Mouse (Mus musculus): ENCODE data around the gene Slc51a.

Gene Slc51a

DNA sequence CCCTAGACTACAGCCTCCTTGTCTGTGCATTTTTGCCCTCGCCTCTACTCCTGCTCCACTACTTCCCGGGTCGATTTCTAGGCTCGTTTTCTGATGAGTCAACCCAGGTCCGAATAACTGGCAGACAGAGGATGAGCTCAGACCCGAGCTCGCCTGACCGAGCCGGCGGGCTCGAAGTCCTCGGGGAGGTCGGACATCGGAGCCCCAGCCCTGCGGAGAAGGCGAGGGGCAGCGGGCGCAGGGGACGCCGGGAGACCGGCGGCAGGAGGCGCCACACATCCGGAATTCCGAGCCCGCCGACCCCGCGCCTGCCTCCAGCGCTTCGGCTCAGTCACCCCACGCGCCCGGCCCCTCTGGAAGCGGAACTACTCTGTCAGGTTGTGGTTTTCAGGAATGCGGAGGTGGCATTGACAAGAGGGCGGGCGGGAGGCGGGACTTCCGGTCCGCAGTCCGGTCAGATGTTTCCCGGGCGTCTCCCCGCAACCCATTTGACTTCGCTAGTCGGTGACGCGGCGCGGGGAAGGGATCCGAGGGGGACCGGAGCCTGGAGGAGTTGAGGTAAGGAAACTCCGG, 57.1 kb downstream of the Slc51a start, which contains the start of gene Pcyt1a:
Gene Pcyt1a, plus strand, starts transcription at position 448 of the 573 bp plus-strand sequence.
- POLR2A ChIA-PET: interaction anchor here (0.6 to 4.0 kb wide), 21 partner anchors 8 to 906 kb away, joined by 3 to 26 read pairs (median 4); partner anchors contain the start of genes Tctex1d2 (in 2 of the 4), Tfrc (in 2 of the 4) and Tnk2 (in 1 of the 4)
- CTCF ChIA-PET: interaction anchor here (0.6 to 1.5 kb wide), 8 partner anchors 29 to 305 kb away, joined by 3 to 11 read pairs (median 4); no protein-coding TSS in a partner anchor

DNA sequence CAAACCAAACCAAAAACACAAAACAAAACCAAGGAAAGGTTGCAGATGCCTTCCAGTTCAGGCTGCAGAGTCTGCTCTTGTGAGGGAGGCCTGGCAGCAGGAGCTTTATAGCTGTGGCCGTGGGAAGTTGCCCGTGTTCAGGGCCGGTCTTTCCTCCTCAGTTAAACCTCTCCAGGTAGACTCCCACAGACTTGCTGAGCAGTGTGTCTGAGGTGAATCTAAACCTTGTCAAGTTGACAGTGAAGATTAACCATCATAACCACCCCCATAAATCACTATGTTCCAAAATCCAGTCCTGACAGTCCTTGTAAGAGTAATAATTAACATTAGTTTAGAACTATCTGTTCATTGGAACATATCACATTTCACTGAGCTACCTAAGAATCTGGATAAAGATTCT, 60.2 kb downstream of the Slc51a start:
- CTCF ChIA-PET: no interaction called here
- POLR2A ChIA-PET: interaction anchor here in 2 of 4 experiments (0.5 to 4.0 kb wide), 7 partner anchors 8 to 738 kb away, joined by 3 to 26 read pairs (median 3); partner anchors contain the start of gene Tctex1d2 (in 1 of the 2)

Measured in embryonic stem cell, embryonic (primary cell).